Mouse (Mus musculus) right cerebral cortex, postnatal 4 days (tissue): ENCODE measurements at regions not wholly inside any gene's neighbourhood (a gene's known extent, or its start where the extent isn't known, plus 50 kb on each side); places are given as distances from the start of the nearest gene placed in this dataset.

Experiments used
- DNase-seq: peaks from one replicate; pipeline ENCODE4 v3.0.0-alpha.2; 2022

GRCm38 (mm10) chr5:85285856-85286255 is 779.5 kb downstream of the Cenpc1 start:
- no peak for DNase-seq

GRCm38 (mm10) chr5:85248453-85248852 is 816.9 kb downstream of the Cenpc1 start:
- no peak for DNase-seq

- DNase-seq = no peak
Measured at GRCm38 (mm10) chr5:85240380-85240779, 823.2 kb upstream of the Epha5 start.

DNA sequence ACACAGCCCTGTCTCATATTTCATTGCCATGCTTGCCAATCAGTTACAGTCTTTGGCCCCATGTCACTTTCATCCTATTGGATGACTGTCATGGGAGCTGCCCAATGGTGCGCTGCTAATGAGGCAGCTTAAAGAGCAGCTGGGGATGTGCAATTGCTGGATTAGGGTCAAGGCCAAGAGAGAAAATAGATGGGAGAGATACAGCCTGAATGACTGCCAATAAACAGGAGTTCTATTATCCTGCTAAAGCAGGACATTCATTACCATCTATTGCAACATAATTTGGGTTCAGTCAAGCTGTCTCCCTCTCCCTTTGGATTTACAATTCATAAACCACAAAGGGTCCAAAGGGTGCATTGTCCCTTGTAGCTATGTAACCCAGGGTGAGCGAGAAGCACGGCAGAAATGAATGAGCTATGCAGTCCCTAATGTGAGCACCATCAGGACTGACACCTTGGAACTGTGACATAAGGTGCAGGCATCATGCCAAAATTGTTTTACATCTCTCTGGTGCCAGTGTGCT is 822.4 kb upstream of the Epha5 start:
- DNase-seq = peak; percentile 27
